Mouse (Mus musculus): ENCODE measurements at regions not wholly inside any gene's neighbourhood (a gene's known extent, or its start where the extent isn't known, plus 50 kb on each side); places are given as distances from the start of the nearest gene placed in this dataset.

- H3K4me3 ChIP-seq (ENCODE audit: control insufficient read depth, low read depth, low read length) = no peak overlapping the region
- no peak for TF ChIP-seq POLR2A (IDR thresholded peaks at IDR 0.05; ENCODE audit: control insufficient read depth, low read depth, low read length)
- TF ChIP-seq CTCF (IDR thresholded peaks at IDR 0.05; ENCODE audit: control insufficient read depth, insufficient read depth, insufficient replicate concordance, low read depth, low read length) = no peak
- no peaks in the 10 kb centered on the region for H3K4me1 ChIP-seq (ENCODE audit: control insufficient read depth, insufficient read depth, low read length)
- no peak overlapping the region for H3K27ac ChIP-seq (ENCODE audit: control insufficient read depth, insufficient read depth, low read depth, low read length)
- H3K36me3 ChIP-seq (ENCODE audit: control insufficient read depth, insufficient read depth, low read length) = no peaks in the 10 kb centered on the region
- H3K27me3 ChIP-seq (ENCODE audit: control insufficient read depth, insufficient read depth, low read length) = no peaks in the 10 kb centered on the region
Measured at GRCm38 (mm10) chr7:135324991-135325390, 66.5 kb downstream of the Nps start.

GRCm38 (mm10) chr7:135344979-135345378 is 65.1 kb upstream of the Foxi2 start:
- Histone ChIP-seq H3K4me3 (ENCODE audit: control insufficient read depth, low read depth, low read length) (no peak overlapping the region), H3K27me3 (ENCODE audit: control insufficient read depth, insufficient read depth, low read length) (no peaks in the 10 kb centered on the region), H3K27ac (ENCODE audit: control insufficient read depth, insufficient read depth, low read depth, low read length) (no peak overlapping the region), H3K4me1 (ENCODE audit: control insufficient read depth, insufficient read depth, low read length) (no peaks in the 10 kb centered on the region), H3K36me3 (ENCODE audit: control insufficient read depth, insufficient read depth, low read length) (no peaks in the 10 kb centered on the region)
- TF ChIP-seq CTCF (IDR thresholded peaks at IDR 0.05; ENCODE audit: control insufficient read depth, insufficient read depth, insufficient replicate concordance, low read depth, low read length) (no peak), POLR2A (IDR thresholded peaks at IDR 0.05; ENCODE audit: control insufficient read depth, low read depth, low read length) (no peak)

- no peaks in the 10 kb centered on the region for H3K36me3 ChIP-seq (ENCODE audit: control insufficient read depth, insufficient read depth, low read length)
- TF ChIP-seq POLR2A (IDR thresholded peaks at IDR 0.05; ENCODE audit: control insufficient read depth, low read depth, low read length) = no peak
- TF ChIP-seq CTCF (IDR thresholded peaks at IDR 0.05; ENCODE audit: control insufficient read depth, insufficient read depth, insufficient replicate concordance, low read depth, low read length) = 0 out of 2 replicates have a peak, but pooled peaks have one; percentile 6
- no peaks in the 10 kb centered on the region for H3K27me3 ChIP-seq (ENCODE audit: control insufficient read depth, insufficient read depth, low read length)
- H3K4me3 ChIP-seq (ENCODE audit: control insufficient read depth, low read depth, low read length) = no peak overlapping the region
- H3K4me1 ChIP-seq (ENCODE audit: control insufficient read depth, insufficient read depth, low read length) = no peaks in the 10 kb centered on the region
- no peak overlapping the region for H3K27ac ChIP-seq (ENCODE audit: control insufficient read depth, insufficient read depth, low read depth, low read length)
Measured at GRCm38 (mm10) chr7:135346720-135347119, 63.4 kb upstream of the Foxi2 start.

GRCm38 (mm10) chr7:135357797-135358196 is 52.3 kb upstream of the Foxi2 start:
- H3K4me1 ChIP-seq (ENCODE audit: control insufficient read depth, insufficient read depth, low read length) = no peaks in the 10 kb centered on the region
- no peaks in the 10 kb centered on the region for H3K27me3 ChIP-seq (ENCODE audit: control insufficient read depth, insufficient read depth, low read length)
- TF ChIP-seq CTCF (IDR thresholded peaks at IDR 0.05; ENCODE audit: control insufficient read depth, insufficient read depth, insufficient replicate concordance, low read depth, low read length) (no peak), POLR2A (IDR thresholded peaks at IDR 0.05; ENCODE audit: control insufficient read depth, low read depth, low read length) (no peak)

More at GRCm38 (mm10) chr7:135357797-135358196, 52.3 kb upstream of the Foxi2 start:
- Histone ChIP-seq H3K36me3 (ENCODE audit: control insufficient read depth, insufficient read depth, low read length) (no peaks in the 10 kb centered on the region), H3K4me3 (ENCODE audit: control insufficient read depth, low read depth, low read length) (no peak overlapping the region), H3K27ac (ENCODE audit: control insufficient read depth, insufficient read depth, low read depth, low read length) (no peak overlapping the region)
